Mouse (Mus musculus) limb, embryonic 11.5 days (tissue): Measurements from ENCODE around the gene Dock2. TPM values are rescaled to one million over a fixed set of nuclear protein-coding genes. Genes with fewer than 3 reads are reported as not detected.

Experiments used
- ATAC-seq: fragments of 200-750 bp; cut with Nextera tagmentation; 2 replicates; pipeline ENCODE4 v1.8.0; 2017; ENCODE audit warnings: low read depth; ENCODE audit not compliant: insufficient number of reproducible peaks, low FRiP score, low TSS enrichment
- DNase-seq: peaks from one replicate; pipeline ENCODE4 v3.0.0-alpha.2; 2015; ENCODE audit warnings: low spot score
- H3K27ac ChIP-seq: fragments of 300-500 bp; sonication (generic); replicated peaks from 2 replicates; pipeline ENCODE4 v1.5.1; 2014; ENCODE audit warnings: low read depth, mild to moderate bottlenecking, low read length
- H3K27me3 ChIP-seq: fragments of 300-500 bp; sonication (generic); 2 replicates; pipeline ENCODE4 v1.6.1; 2014; ENCODE audit warnings: mild to moderate bottlenecking, low read length, mixed read lengths; ENCODE audit not compliant: control insufficient read depth, insufficient read depth
- H3K36me3 ChIP-seq: fragments of 300-500 bp; sonication (generic); 2 replicates; pipeline ENCODE4 v1.6.1; 2014; ENCODE audit warnings: mild to moderate bottlenecking, low read length, moderate library complexity, mixed read lengths; ENCODE audit not compliant: control insufficient read depth, insufficient read depth
- H3K4me1 ChIP-seq: fragments of 300-500 bp; sonication (generic); 2 replicates; pipeline ENCODE4 v1.6.1; 2014; ENCODE audit warnings: low read length, mixed read lengths; ENCODE audit not compliant: control insufficient read depth, insufficient read depth
- H3K4me2 ChIP-seq: fragments of 300-500 bp; sonication (generic); 2 replicates; pipeline ENCODE4 v1.6.1; 2014; ENCODE audit warnings: low read depth, mild to moderate bottlenecking, moderate library complexity; ENCODE audit not compliant: severe bottlenecking
- H3K4me3 ChIP-seq: fragments of 300-500 bp; sonication (generic); 2 replicates; pipeline ENCODE4 v1.5.1; 2014; ENCODE audit warnings: low read depth, low read length
- H3K9ac ChIP-seq: fragments of 300-500 bp; sonication (generic); 2 replicates; pipeline ENCODE4 v1.6.1; 2014; ENCODE audit warnings: mild to moderate bottlenecking, low read length
- H3K9me3 ChIP-seq: fragments of 300-500 bp; sonication (generic); 2 replicates; pipeline ENCODE4 v1.6.1; 2016; ENCODE audit warnings: low read length; ENCODE audit not compliant: control insufficient read depth
- WGBS: fragments of 180-500 bp; shearing (Covaris S2); extraction: QIAGEN DNeasy Blood & Tissue Kit; methylation state at CpG from one replicate; pipeline ENCODE4 v1.1.7; 2014; 5-methylcytosine and 5-hydroxymethylcytosine counted together
- polyA plus RNA-seq: library from polyadenylated mRNA; unstranded; fragments of >200 nt; fragmentation: Nextera tagmentation; extraction: Ambion mirVana; gene quantifications from 2 replicates; pipeline ENCODE4 v1.2.1, GENCODE M21; 2014

The Dock2 gene
- polyA plus RNA-seq, 1 experiment from 2014 or later: 0.25 TPM

DNA sequence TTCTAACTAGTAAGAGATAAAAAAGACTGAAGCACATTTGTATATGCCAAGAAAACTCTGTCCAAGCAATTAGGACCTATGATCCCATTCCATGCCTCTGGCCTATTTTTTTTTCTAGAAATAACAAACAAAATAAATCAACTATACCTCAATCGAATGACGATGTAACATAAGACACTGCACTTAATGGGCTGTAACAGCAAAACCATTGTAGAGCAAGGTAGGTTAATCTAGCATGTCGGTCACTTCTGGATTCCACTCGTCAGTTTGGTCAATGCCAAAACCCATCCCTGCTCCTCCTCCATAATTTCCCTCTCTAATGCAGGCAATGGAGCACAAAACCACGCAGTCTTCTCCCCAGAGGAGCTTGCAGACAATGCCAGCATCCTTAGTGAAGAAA lies 70.3 kb downstream of the Dock2 start:
- ATAC-seq: no peak
- H3K27ac ChIP-seq: no peak overlapping the region
- WGBS: 86% methylated on average over 5 of the region's 5 CpGs

DNA sequence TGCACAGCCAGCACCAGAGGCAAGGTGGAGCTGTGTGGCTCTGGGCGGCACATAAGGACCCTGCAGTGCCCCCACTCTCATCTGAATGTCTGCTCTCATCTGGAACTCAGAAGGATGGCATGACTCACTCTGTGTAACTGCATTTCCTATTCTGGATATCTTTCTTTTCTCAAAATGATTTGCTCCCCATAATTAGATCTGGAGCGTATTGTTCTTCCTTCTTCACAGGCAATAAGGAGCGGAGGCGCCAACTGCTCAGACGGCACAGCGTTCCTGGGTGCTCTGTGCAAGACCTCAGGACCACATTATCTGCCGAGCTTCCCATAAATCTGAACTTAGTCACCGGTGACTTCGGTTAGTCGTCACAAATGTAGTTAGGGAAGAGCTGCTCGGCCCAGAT lies 75.4 kb downstream of the Dock2 start:
- ATAC-seq: no peak
- no peaks in the 10 kb centered on the region for H3K9me3 ChIP-seq

More for the DNA sequence above, 70.3 kb downstream of the Dock2 start:
- Histone ChIP-seq H3K27me3 (no peaks in the 10 kb centered on the region), H3K4me3 (no peak overlapping the region), H3K9ac (no peak overlapping the region), H3K4me1 (no peaks in the 10 kb centered on the region), H3K36me3 (no peaks in the 10 kb centered on the region), H3K9me3 (no peaks in the 10 kb centered on the region), H3K4me2 (no peak overlapping the region)
- no peak for DNase-seq

DNA sequence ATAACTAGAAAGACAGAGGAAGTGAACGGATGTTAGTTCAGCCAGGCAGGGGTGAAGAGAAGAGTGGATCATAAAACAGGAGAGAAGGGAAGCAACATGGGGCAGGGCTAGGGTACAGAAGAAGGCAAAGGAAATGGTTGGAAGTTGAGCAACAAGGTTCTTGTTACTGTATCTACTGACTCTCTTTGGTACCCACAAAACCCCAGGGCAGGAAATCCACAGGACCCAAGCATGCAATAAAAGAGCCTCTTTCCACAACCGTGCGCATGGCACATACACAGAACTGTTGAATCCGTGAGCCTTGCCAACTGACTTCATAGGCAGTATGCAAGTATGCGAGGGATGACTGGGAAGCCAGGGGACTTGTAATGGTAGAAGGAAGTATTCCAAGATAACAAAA lies 76.3 kb downstream of the Dock2 start:
- H3K36me3 ChIP-seq: no peaks in the 10 kb centered on the region
- no peak overlapping the region for H3K27ac ChIP-seq
- no peaks in the 10 kb centered on the region for H3K9me3 ChIP-seq
- no peak overlapping the region for H3K4me3 ChIP-seq
- WGBS: 93% methylated on average over 5 of the region's 5 CpGs
- H3K4me1 ChIP-seq: no peaks in the 10 kb centered on the region
- H3K27me3 ChIP-seq: no peaks in the 10 kb centered on the region
- H3K4me2 ChIP-seq: no peak overlapping the region
- no peak for DNase-seq
- no peak overlapping the region for H3K9ac ChIP-seq
- ATAC-seq: no peak

More for the DNA sequence above, 75.4 kb downstream of the Dock2 start:
- 86% methylated on average over 11 of the region's 11 CpGs for WGBS
- H3K27me3 ChIP-seq: no peaks in the 10 kb centered on the region
- H3K27ac ChIP-seq: no peak overlapping the region
- no peaks in the 10 kb centered on the region for H3K36me3 ChIP-seq
- no peak overlapping the region for H3K4me3 ChIP-seq
- no peaks in the 10 kb centered on the region for H3K4me1 ChIP-seq
- DNase-seq: no peak
- no peak overlapping the region for H3K4me2 ChIP-seq
- H3K9ac ChIP-seq: no peak overlapping the region

DNA sequence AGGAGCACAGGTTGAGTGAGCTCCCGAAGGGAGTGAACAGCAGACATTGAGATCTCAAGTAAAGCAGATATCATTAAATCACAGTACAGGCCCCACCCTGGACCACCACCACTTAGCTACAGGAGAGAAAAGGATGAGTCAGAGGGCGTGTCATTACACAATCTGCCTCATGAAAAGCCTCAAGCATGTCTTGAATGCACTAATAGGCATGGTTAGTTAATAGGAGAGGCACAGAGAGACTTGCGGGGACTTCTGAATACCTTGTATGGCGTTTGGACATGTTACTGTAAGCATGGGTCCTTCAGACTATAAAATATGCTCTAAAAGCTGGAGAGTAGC lies 78.6 kb downstream of the Dock2 start:
- ATAC-seq (no peak), DNase-seq (no peak)
- Histone ChIP-seq H3K27ac (no peak overlapping the region), H3K4me3 (no peak overlapping the region), H3K27me3 (no peaks in the 10 kb centered on the region), H3K4me1 (no peaks in the 10 kb centered on the region), H3K9ac (no peak overlapping the region), H3K9me3 (no peaks in the 10 kb centered on the region), H3K4me2 (no peak overlapping the region), H3K36me3 (no peaks in the 10 kb centered on the region)
- WGBS: 80% methylated on average over 4 of the region's 4 CpGs

DNA sequence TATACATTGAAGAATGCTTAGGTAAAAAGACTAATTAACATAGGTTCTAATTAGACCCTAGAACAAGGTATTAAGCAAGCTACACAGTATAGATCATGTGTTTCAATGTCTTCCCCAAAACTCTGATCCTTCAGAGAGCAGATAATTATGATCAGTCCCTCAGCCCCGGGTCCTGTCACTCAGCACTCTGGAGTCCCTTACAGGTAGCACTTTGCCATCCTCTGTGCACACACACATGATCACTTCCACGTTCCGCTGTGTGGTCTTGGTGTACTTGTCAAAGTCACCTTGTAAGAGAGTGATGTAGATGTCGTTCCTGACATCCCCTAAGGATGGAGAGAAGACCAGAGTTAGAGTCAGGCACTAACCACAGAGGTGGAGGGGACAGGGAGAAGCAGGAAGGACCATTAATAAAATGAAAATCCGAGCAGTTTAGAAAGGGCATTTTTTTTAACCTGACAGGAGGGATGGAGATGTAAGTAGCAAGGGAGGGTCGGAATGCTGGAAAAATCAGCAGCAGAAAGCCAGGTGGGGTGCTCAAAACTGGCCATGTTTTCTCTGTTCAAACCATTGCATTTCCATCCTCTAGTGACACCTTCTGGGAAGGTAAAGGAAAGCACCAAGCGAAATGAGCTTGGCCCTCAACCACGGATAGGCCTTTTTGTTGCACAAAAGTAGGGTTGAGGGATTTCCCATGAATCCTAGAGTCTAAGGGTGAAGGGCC lies 79.1 kb downstream of the Dock2 start:
- Histone ChIP-seq H3K9ac (no peak overlapping the region), H3K36me3 (no peaks in the 10 kb centered on the region), H3K27ac (no peak overlapping the region), H3K4me3 (no peak overlapping the region), H3K4me2 (no peak overlapping the region), H3K9me3 (no peaks in the 10 kb centered on the region), H3K4me1 (no peaks in the 10 kb centered on the region), H3K27me3 (no peaks in the 10 kb centered on the region)
- DNase-seq: no peak
- 63% methylated on average over 8 of the region's 8 CpGs for WGBS
- ATAC-seq: no peak

DNA sequence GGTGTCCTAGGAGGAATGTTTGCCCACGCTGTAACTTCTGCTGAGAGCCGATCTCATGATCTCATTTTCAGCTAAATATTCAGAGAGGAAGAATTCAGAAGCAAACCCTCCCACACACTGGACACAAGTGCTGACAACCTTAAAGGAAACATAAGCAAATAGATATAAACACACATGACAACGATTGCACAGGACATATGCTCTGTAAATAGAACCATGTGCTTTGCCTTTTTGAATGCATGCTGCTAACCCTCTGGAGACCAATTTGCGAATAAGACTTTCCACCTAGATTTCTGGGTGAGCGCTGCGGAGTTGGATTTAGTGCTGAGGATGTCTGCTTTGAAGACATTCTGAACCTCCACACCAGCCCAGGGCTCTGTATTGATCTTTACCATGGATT lies 79.8 kb downstream of the Dock2 start:
- no peak overlapping the region for H3K4me2 ChIP-seq
- H3K9me3 ChIP-seq: no peaks in the 10 kb centered on the region
- ATAC-seq (no peak), DNase-seq (no peak)
- no peak overlapping the region for H3K27ac ChIP-seq
- 73% methylated on average over 6 of the region's 6 CpGs for WGBS
- H3K4me1 ChIP-seq: no peaks in the 10 kb centered on the region
- H3K9ac ChIP-seq: no peak overlapping the region
- no peaks in the 10 kb centered on the region for H3K27me3 ChIP-seq
- no peak overlapping the region for H3K4me3 ChIP-seq
- H3K36me3 ChIP-seq: no peaks in the 10 kb centered on the region

DNA sequence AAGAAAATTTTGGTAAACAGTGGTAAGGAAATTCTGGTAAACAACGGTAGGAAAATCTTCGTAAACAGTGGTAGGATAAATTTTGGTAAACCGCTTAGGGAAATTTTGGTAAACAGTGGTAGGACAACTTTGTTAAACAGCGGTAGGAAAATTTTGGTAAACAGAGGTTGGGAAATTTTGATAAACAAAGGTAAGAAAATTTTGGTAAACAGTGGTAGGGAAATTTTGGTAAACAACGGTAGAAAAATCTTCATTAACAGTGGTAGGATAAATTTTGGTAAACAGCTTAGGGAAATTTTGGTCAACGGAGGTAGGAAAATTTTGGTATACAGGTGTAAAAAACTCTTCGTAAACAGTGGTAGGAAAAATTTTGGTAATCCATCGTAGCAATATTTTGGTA lies 101.9 kb downstream of the Dock2 start:
- no peak overlapping the region for H3K4me2 ChIP-seq
- ATAC-seq (peak; percentile 75; the same call in 1 of the 2 replicates), DNase-seq (no peak)
- H3K27me3 ChIP-seq: no peaks in the 10 kb centered on the region
- WGBS: 58% methylated on average over 8 of the region's 8 CpGs
- no peak overlapping the region for H3K9ac ChIP-seq
- H3K4me3 ChIP-seq: no peak overlapping the region
- H3K27ac ChIP-seq: no peak overlapping the region
- no peaks in the 10 kb centered on the region for H3K9me3 ChIP-seq
- no peaks in the 10 kb centered on the region for H3K36me3 ChIP-seq
- H3K4me1 ChIP-seq: no peaks in the 10 kb centered on the region

DNA sequence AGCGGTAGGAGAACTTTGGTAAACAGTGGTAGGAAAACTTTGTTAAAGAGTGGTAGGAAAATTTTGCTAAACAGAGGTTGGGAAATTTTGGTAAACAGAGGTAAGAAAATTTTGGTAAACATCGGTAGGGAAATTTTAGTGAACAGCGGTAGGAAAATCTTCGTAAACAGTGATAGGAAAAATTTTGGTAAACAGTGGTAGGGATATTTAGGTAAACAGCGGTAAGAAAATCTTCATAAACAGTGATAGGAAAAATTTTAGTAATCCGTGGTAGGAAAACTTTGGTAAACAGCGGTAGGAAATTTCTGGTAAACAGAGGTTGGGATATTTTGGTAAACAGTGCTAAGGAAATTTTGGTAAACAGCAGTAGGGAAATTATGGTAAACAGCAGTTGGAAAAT lies 239.1 kb downstream of the Dock2 start:
- Histone ChIP-seq H3K27ac (no peak overlapping the region), H3K4me1 (no peaks in the 10 kb centered on the region), H3K9me3 (no peaks in the 10 kb centered on the region; the same call in 1 of the 2 replicates), H3K27me3 (no peaks in the 10 kb centered on the region), H3K4me3 (no peak overlapping the region), H3K36me3 (no peaks in the 10 kb centered on the region), H3K4me2 (no peak overlapping the region), H3K9ac (no peak overlapping the region)
- ATAC-seq (no peak), DNase-seq (no peak)
- 82% methylated on average over 7 of the region's 7 CpGs for WGBS

DNA sequence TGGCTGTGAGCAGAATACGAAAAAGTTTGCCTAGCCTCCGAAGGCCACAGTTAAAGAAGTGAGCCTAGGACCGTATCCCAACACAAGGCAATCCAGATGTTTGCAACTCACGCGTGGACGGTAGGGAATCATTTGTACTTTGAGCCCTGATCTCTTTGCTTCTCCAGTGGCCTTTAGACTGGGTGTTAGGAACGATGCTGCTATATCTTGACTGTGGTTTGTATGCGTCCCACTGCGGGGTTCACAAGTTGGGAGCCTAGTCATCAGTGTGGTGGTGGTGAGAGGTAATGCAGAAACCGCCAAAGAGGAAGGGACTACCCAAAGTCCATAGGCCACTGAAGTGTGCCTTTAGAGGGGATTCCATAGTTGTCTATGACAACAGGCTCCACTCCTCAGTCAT lies 251.6 kb downstream of the Dock2 start:
- Histone ChIP-seq H3K4me3 (no peak overlapping the region), H3K4me2 (no peak overlapping the region), H3K9ac (no peak overlapping the region), H3K27ac (no peak overlapping the region), H3K9me3 (no peaks in the 10 kb centered on the region), H3K36me3 (no peaks in the 10 kb centered on the region), H3K4me1 (no peaks in the 10 kb centered on the region), H3K27me3 (no peaks in the 10 kb centered on the region)
- ATAC-seq (no peak), DNase-seq (no peak)
- 90% methylated on average over 10 of the region's 10 CpGs for WGBS
